Mouse (Mus musculus): Measurements from ENCODE around the gene Dhdds. TPM values are rescaled to one million over a fixed set of nuclear protein-coding genes. Genes with fewer than 3 reads are reported as not detected.

Dhdds gene
- polyA plus RNA-seq (2012; rRNA removed) = 10.5 and 13.3 TPM in 2 replicates
- 16.8 and 17.8 TPM in 2 replicates for polyA plus RNA-seq (2014; fragmentation: Nextera tagmentation; extraction: Ambion mirVana)

DNA sequence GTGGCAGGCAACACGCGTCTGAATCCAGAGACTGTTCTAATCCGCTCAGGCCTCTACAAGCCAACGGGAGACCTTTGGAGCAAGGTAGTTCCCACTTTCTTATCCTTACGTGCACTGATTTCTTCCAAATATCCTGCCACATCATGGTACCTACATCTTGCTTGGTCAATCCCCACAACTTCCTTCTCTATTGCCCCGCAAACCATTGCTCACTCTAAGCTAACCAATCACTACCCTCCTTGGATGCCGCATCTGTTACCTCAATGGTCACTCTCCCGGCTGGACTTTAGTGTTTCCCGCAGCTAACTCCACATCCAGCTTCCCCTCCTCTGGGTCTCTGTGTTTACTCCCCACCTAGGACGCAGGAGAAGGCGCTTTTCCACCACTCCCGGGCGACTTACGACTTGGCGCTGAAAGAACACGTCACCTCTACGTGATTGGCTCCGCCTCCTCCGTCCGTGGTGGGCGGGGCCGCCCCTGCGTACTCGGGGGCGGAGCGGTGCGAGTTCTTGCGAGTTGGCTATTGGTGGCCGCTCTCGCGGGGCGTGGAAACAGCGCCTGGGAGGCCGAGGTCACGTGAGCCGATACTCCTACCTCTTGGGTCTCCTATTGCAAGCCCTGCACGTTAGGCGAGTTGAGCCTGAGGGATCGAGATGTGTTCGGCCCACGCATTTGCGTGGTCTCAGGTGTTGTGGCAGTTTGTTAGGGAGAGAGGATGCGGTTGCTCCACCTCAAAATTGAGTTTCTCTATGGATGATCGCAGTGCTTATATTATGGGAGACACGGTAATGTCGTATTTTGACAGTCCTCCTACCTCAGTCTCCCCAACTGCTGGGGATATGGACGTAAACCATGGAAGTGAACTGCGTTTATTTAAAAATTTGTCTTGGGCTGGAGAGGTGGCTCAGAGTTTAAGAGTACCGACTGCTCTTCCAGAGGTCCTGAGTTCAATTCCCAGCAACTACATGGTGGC, at the start of gene Dhdds:
Gene Dhdds, minus strand, starts transcription at position 453 of the 973 bp plus-strand sequence.
- Histone ChIP-seq H3K4me2 (ENCODE audit: low read depth) (peak within 1 kb of the TSS; percentile 82), H3K9ac (replicated peaks) (peak within 1 kb of the TSS; percentile 88), H3K9me3 (ENCODE audit: control insufficient read depth, low read length) (no peaks in the 10 kb centered on the region), H3K4me3 (ENCODE audit: insufficient read depth in 1 of 2, low read depth in 2 of 2, low read length in 2 of 2) (peak within 1 kb of the TSS; percentile 90 to 96), H3K36me3 (replicated peaks; ENCODE audit: control insufficient read depth, insufficient read depth, low read depth) (peaks cover 4% of the 10 kb centered on the region; the same call in 1 of the 2 replicates), H3K27me3 (ENCODE audit: control insufficient read depth, insufficient read depth, low read length) (no peaks in the 10 kb centered on the region), H3K4me1 (replicated peaks; ENCODE audit: control insufficient read depth in 2 of 2, insufficient read depth in 2 of 2, low read length in 1 of 2) (peaks cover 6 to 7% of the 10 kb centered on the region in 2 experiments; a peak in 3 of 4 replicates), H3K27ac (peak within 1 kb of the TSS; percentile 38)
- WGBS (ENCODE audit: insufficient replicate concordance) = 1% methylated on average over 49 of the region's 49 CpGs
- DNase-seq (ENCODE audit: low read depth in 3 of 3, low spot score in 3 of 3) = peak; percentile 94 to 97 (median 96)
- TF ChIP-seq CTCF (IDR thresholded peaks at IDR 0.05; ENCODE audit: low read depth) (no peak), EP300 (IDR thresholded peaks at IDR 0.05; ENCODE audit: low read depth) (no peak)
- peak; percentile 96 for ATAC-seq (ENCODE audit: insufficient read depth)

DNA sequence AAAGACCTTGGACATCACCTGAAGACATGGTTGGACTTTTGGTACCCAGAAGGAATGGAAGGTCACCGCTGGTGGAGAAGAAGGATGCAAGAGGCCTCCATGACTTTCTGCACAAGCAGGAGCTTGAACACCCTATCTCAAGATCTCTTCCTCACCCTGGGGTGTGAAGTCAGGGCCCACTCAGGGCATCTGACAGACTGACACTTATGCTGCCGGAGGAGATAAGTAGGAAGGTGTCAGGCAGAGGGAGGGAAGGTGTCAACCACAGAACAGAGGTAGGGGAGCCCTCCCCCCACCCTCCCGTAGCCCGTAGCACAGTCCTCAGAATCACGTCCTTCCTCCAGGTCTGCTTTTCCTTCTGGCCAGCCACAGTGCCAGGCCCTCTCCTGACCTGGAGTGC, 46.9 kb upstream of the Dhdds start:
- H3K36me3 ChIP-seq (replicated peaks; ENCODE audit: control insufficient read depth, insufficient read depth, low read depth) = no peaks in the 10 kb centered on the region
- no peak overlapping the region for H3K4me3 ChIP-seq (ENCODE audit: insufficient read depth in 1 of 2, low read depth in 2 of 2, low read length in 2 of 2)
- 27% methylated on average over 5 of the region's 5 CpGs for WGBS (ENCODE audit: insufficient replicate concordance)
- no peaks in the 10 kb centered on the region for H3K4me1 ChIP-seq (replicated peaks; ENCODE audit: control insufficient read depth in 2 of 2, insufficient read depth in 2 of 2, low read length in 1 of 2)
- no peak overlapping the region for H3K27ac ChIP-seq
- H3K4me2 ChIP-seq (ENCODE audit: low read depth) = no peak overlapping the region
- H3K27me3 ChIP-seq (ENCODE audit: control insufficient read depth, insufficient read depth, low read length) = no peaks in the 10 kb centered on the region
- no peak for TF ChIP-seq CTCF (IDR thresholded peaks at IDR 0.05; ENCODE audit: low read depth)
- no peak for TF ChIP-seq EP300 (IDR thresholded peaks at IDR 0.05; ENCODE audit: low read depth)
- no peaks in the 10 kb centered on the region for H3K9me3 ChIP-seq (ENCODE audit: control insufficient read depth, low read length)
- DNase-seq (ENCODE audit: low read depth in 3 of 3, low spot score in 3 of 3) = no peak
- no peak for ATAC-seq (ENCODE audit: insufficient read depth)
- no peak overlapping the region for H3K9ac ChIP-seq (replicated peaks)

DNA sequence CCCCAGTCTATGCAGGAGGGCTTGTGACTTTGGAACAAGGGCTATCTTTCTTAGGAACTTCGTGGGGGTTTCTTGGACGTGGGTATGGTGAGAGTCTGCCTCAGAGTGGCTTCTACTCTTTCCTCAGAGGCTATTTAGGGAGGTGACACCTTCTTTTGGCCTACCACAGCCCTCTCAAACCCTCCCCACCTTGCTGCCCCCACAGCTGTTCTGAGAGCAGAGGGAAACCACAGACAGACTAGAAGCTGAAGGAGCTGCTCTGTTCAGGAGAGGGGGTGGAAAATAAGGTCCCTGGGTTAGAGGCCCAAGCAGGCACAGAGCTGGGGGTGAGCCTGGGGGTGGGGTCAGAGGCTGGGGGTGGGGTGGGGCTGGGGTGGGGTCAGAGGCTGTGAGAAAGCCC, 42.3 kb upstream of the Dhdds start:
- H3K27ac ChIP-seq = no peak overlapping the region
- H3K27me3 ChIP-seq (ENCODE audit: control insufficient read depth, insufficient read depth, low read length) = no peaks in the 10 kb centered on the region
- no peak overlapping the region for H3K9ac ChIP-seq (replicated peaks)
- TF ChIP-seq CTCF (IDR thresholded peaks at IDR 0.05; ENCODE audit: low read depth) (no peak), EP300 (IDR thresholded peaks at IDR 0.05; ENCODE audit: low read depth) (no peak)
- no peak overlapping the region for H3K4me2 ChIP-seq (ENCODE audit: low read depth)
- DNase-seq (ENCODE audit: low read depth in 3 of 3, low spot score in 3 of 3) (no peak), ATAC-seq (ENCODE audit: insufficient read depth) (no peak)
- no peaks in the 10 kb centered on the region for H3K9me3 ChIP-seq (ENCODE audit: control insufficient read depth, low read length)
- H3K4me1 ChIP-seq (replicated peaks; ENCODE audit: control insufficient read depth in 2 of 2, insufficient read depth in 2 of 2, low read length in 1 of 2) = no peaks in the 10 kb centered on the region
- WGBS (ENCODE audit: insufficient replicate concordance) = 18% methylated on average over 2 of the region's 2 CpGs
- no peaks in the 10 kb centered on the region for H3K36me3 ChIP-seq (replicated peaks; ENCODE audit: control insufficient read depth, insufficient read depth, low read depth)
- H3K4me3 ChIP-seq (ENCODE audit: insufficient read depth in 1 of 2, low read depth in 2 of 2, low read length in 2 of 2) = no peak overlapping the region

DNA sequence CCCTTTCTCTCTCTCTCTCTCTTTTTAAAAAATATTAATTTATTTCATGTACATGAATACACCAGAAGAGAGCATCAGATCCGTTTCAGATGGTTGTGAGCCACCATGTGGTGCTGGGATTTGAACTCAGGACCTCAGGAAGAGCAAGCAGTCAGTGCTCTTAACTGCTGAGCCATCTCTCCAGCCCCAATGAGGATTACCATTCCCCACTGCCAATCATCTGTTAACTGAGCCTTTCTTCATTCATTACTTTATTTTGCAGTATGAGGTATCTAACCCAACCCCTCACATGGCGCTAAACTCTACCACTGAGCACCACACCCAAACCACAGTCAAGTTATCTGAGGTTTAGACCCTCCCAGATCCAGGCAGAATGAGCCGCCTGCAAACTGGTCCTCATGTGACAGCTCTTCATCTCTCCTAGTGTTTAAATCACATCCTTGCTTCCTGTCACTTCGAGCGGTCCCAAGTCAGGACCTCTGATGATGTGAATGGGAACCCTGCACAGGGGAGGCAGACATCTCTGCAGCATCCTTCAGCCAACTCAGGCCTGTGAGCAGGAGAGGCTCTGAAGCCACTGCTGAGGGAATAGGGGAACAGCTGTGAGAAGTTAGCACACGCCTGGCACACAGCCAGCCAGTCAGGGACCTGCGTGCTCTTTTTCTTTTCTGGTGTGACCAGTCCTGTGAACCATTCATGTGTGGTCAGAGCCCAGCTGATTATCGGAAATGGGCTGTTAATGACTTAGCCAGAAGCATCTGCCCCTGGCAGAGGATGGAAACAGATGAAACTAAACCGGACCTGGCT, 40.8 kb upstream of the Dhdds start:
- Histone ChIP-seq H3K36me3 (replicated peaks; ENCODE audit: control insufficient read depth, insufficient read depth, low read depth) (no peaks in the 10 kb centered on the region), H3K9me3 (ENCODE audit: control insufficient read depth, low read length) (no peaks in the 10 kb centered on the region), H3K4me2 (ENCODE audit: low read depth) (no peak overlapping the region), H3K4me1 (replicated peaks; ENCODE audit: control insufficient read depth in 2 of 2, insufficient read depth in 2 of 2, low read length in 1 of 2) (no peaks in the 10 kb centered on the region), H3K27ac (no peak overlapping the region), H3K9ac (replicated peaks) (no peak overlapping the region; the same call in 1 of the 2 replicates), H3K27me3 (ENCODE audit: control insufficient read depth, insufficient read depth, low read length) (no peaks in the 10 kb centered on the region), H3K4me3 (ENCODE audit: insufficient read depth in 1 of 2, low read depth in 2 of 2, low read length in 2 of 2) (no peak overlapping the region)
- WGBS (ENCODE audit: insufficient replicate concordance) = 11% methylated on average over 9 of the region's 9 CpGs
- DNase-seq (ENCODE audit: low read depth in 3 of 3, low spot score in 3 of 3) = no peak
- ATAC-seq (ENCODE audit: insufficient read depth) = no peak
- TF ChIP-seq EP300 (IDR thresholded peaks at IDR 0.05; ENCODE audit: low read depth) = no peak
